ENCODE assay signal across 7 mouse cellular contexts in the genomic region with DNA sequence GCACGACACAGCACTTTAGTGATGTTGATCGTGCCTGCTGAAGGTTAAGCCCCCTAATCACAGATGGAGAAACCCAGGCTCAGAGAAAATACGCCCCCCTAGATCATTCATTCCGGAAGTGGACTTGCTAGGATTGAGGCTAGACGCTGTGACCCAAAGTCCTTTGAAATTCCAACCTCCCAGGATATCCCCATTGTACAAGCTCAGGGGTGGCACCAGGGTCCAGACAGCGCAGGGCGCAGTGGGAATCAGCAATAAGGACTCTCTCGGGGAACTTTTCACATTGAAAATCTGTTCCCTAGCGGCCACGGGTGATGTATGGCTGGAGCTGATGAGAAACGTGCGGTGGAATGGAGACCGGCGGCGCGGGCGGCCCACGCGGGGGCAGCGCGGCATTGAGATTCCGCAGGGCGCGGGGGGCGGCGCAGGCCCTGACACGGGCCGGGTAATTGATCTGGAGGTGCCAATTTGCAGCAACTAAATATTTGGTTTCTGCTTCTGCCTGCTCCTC. TPM values are rescaled to one million over a fixed set of nuclear protein-coding genes. Genes with fewer than 3 reads are reported as not detected.
DNase-seq lines count a peak whose midpoint lies in the region; ATAC-seq and TF ChIP-seq lines count a peak whose summit lies in the region.

No protein-coding gene starts in this region.

- no peaks in the 10 kb centered on the region for H3K36me3 ChIP-seq in liver, adult 2 months (ENCODE audit: control insufficient read depth, insufficient read depth, low read length)
- H3K36me3 ChIP-seq in forebrain, embryonic 14.5 days (ENCODE audit: control insufficient read depth, insufficient read depth, low read length): peaks cover 8% of the 10 kb centered on the region
- peaks cover 11% of the 10 kb centered on the region for H3K36me3 ChIP-seq in limb, embryonic 14.5 days (ENCODE audit: control insufficient read depth, insufficient read depth, low read length)
- 0 out of 2 replicates have a peak, but pooled peaks cover under 1% of the 10 kb centered on the region for H3K36me3 ChIP-seq in small intestine, adult 2 months (ENCODE audit: control insufficient read depth, insufficient read depth, low read length)

- no peak for TF ChIP-seq POLR2A in liver, adult 2 months (IDR thresholded peaks at IDR 0.05; ENCODE audit: extremely low read depth, insufficient read depth, low read length)
- TF ChIP-seq POLR2A in limb, embryonic 14.5 days (IDR thresholded peaks at IDR 0.05; ENCODE audit: borderline replicate concordance, extremely low read depth, insufficient read depth, insufficient read length): no peak
- no peak for TF ChIP-seq POLR2A in small intestine, adult 2 months (IDR thresholded peaks at IDR 0.05; ENCODE audit: low read depth, low read length)

- peak overlapping the region; percentile 14; the same call in 1 of the 2 replicates for H3K4me3 ChIP-seq in liver, adult 2 months (ENCODE audit: insufficient read depth, low read depth, low read length)
- H3K4me3 ChIP-seq in forebrain, embryonic 14.5 days (ENCODE audit: low read depth, low read length): peak overlapping the region; percentile 30
- H3K4me3 ChIP-seq in limb, embryonic 14.5 days (replicated peaks; ENCODE audit: low read length): peak overlapping the region; percentile 42
- H3K4me3 ChIP-seq in small intestine, adult 2 months (ENCODE audit: low read depth, low read length): peak overlapping the region; percentile 37

- H3K79me2 ChIP-seq in liver, adult 2 months (ENCODE audit: control insufficient read depth, insufficient read depth, low read length): no peaks in the 10 kb centered on the region

- H3K4me2 ChIP-seq in forebrain, embryonic 14.5 days (ENCODE audit: low read length): peak overlapping the region; percentile 65
- peak overlapping the region; percentile 80 for H3K4me2 ChIP-seq in limb, embryonic 14.5 days (replicated peaks; ENCODE audit: low read depth, low read length, severe bottlenecking)

- H3K4me1 ChIP-seq in liver, adult 2 months (ENCODE audit: control insufficient read depth, insufficient read depth, low read length): peaks cover 2% of the 10 kb centered on the region
- peaks cover 12% of the 10 kb centered on the region; the same call in 1 of the 2 replicates for H3K4me1 ChIP-seq in forebrain, embryonic 14.5 days (ENCODE audit: control insufficient read depth, insufficient read depth, low read length)
- H3K4me1 ChIP-seq in limb, embryonic 14.5 days (ENCODE audit: control insufficient read depth, insufficient read depth, low read length): peaks cover 15% of the 10 kb centered on the region; the same call in 1 of the 2 replicates
- peaks cover 6% of the 10 kb centered on the region for H3K4me1 ChIP-seq in small intestine, adult 2 months (ENCODE audit: control insufficient read depth, insufficient read depth, insufficient read length, low read length)

- no peak overlapping the region for H3K9ac ChIP-seq in liver, adult 2 months (ENCODE audit: low read depth, low read length)
- peak overlapping the region; percentile 49 for H3K9ac ChIP-seq in forebrain, embryonic 14.5 days (ENCODE audit: low read length)
- H3K9ac ChIP-seq in limb, embryonic 14.5 days (ENCODE audit: low read depth, low read length, severe bottlenecking): peak overlapping the region; percentile 51

- H3K27me3 ChIP-seq in liver, adult 2 months (ENCODE audit: control insufficient read depth, insufficient read depth, low read length): peaks cover 5% of the 10 kb centered on the region
- peaks cover 14% of the 10 kb centered on the region; the same call in 1 of the 2 replicates for H3K27me3 ChIP-seq in forebrain, embryonic 14.5 days (replicated peaks; ENCODE audit: control insufficient read depth, insufficient read depth, low read length)
- H3K27me3 ChIP-seq in limb, embryonic 14.5 days (ENCODE audit: control insufficient read depth, insufficient read depth, low read length): peaks cover 32% of the 10 kb centered on the region
- H3K27me3 ChIP-seq in small intestine, adult 2 months (ENCODE audit: control insufficient read depth, insufficient read depth, low read length): peaks cover 35% of the 10 kb centered on the region

- no peak for TF ChIP-seq CTCF in liver, adult 2 months (IDR thresholded peaks at IDR 0.05; ENCODE audit: low read depth, low read length)
- no peak for TF ChIP-seq CTCF in small intestine, adult 2 months (IDR thresholded peaks at IDR 0.05; ENCODE audit: extremely low read depth, insufficient read length, insufficient replicate concordance, low read depth, low read length)

- no peak overlapping the region for H3K27ac ChIP-seq in liver, adult 2 months (replicated peaks; ENCODE audit: insufficient read depth, low read depth, low read length)
- H3K27ac ChIP-seq in forebrain, embryonic 14.5 days (ENCODE audit: low read depth, low read length): no peak overlapping the region
- H3K27ac ChIP-seq in limb, embryonic 14.5 days (replicated peaks; ENCODE audit: low read depth, low read length): no peak overlapping the region
- H3K27ac ChIP-seq in small intestine, adult 2 months (ENCODE audit: insufficient read depth, low read depth, low read length): no peak overlapping the region

- no peaks in the 10 kb centered on the region for H3K9me3 ChIP-seq in forebrain, embryonic 14.5 days (replicated peaks; ENCODE audit: control insufficient read depth, low read length)
- no peaks in the 10 kb centered on the region for H3K9me3 ChIP-seq in limb, embryonic 14.5 days (ENCODE audit: control insufficient read depth, low read length)

- ATAC-seq in forebrain, embryonic 14.5 days: no peak
- ATAC-seq in limb, embryonic 14.5 days (ENCODE audit: low FRiP score, low read depth): no peak

- no peak for DNase-seq in liver, adult 2 months (ENCODE audit: extremely low read depth, low read depth, low spot score)
- no peak for DNase-seq in liver
- no peak for DNase-seq in forebrain, embryonic 14.5 days (ENCODE audit: low spot score)
- no peak for DNase-seq in limb, embryonic 14.5 days (ENCODE audit: low spot score)
- no peak for DNase-seq in right cerebral cortex, postnatal 14 days
- no peak for DNase-seq in B cell, adult 2 months

- WGBS in liver, adult 2 months: 9% methylated on average over 28 of the region's 28 CpGs
- WGBS in forebrain, embryonic 14.5 days: 5% methylated on average over 28 of the region's 28 CpGs
- 4% methylated on average over 28 of the region's 28 CpGs for WGBS in limb, embryonic 14.5 days
- WGBS in small intestine, adult 2 months: 16% methylated on average over 28 of the region's 28 CpGs

RNA-seq across cellular contexts. Expression of gene Nmt1, which starts 38.3 kb away (rescaled TPM):
- 16.8 and 23.9 TPM in 2 replicates for total RNA-seq in liver, adult 2 months (2014; rRNA removed)
- 34.1 and 34.3 TPM in 2 replicates for polyA plus RNA-seq in liver, adult 2 months (2012; rRNA removed)
- polyA plus RNA-seq in forebrain, embryonic 14.5 days (2014; fragmentation: Nextera tagmentation; extraction: Ambion mirVana): 37.0 and 43.8 TPM in 2 replicates
- polyA plus RNA-seq in limb, embryonic 14.5 days (2012; rRNA removed): 45.9 and 48.9 TPM in 2 replicates
- 50.2 and 53.9 TPM in 2 replicates for polyA plus RNA-seq in limb, embryonic 14.5 days (2014; fragmentation: Nextera tagmentation; extraction: Ambion mirVana)
- polyA plus RNA-seq in small intestine, adult 2 months (2012; rRNA removed): 16.8 and 34.1 TPM in 2 replicates

RNA-seq across cellular contexts. Expression of gene Dcakd, which starts 38.4 kb away (rescaled TPM):
- 23.9 and 30.9 TPM in 2 replicates for total RNA-seq in liver, adult 2 months (2014; rRNA removed)
- polyA plus RNA-seq in liver, adult 2 months (2012; rRNA removed): 45.8 and 46.3 TPM in 2 replicates
- 207 and 220 TPM in 2 replicates for polyA plus RNA-seq in forebrain, embryonic 14.5 days (2014; fragmentation: Nextera tagmentation; extraction: Ambion mirVana)
- 182 and 259 TPM in 2 replicates for polyA plus RNA-seq in limb, embryonic 14.5 days (2012; rRNA removed)
- 173 and 185 TPM in 2 replicates for polyA plus RNA-seq in limb, embryonic 14.5 days (2014; fragmentation: Nextera tagmentation; extraction: Ambion mirVana)
- 29.3 and 57.7 TPM in 2 replicates for polyA plus RNA-seq in small intestine, adult 2 months (2012; rRNA removed)

RNA-seq across cellular contexts. Expression of gene C1ql1, which starts 43.2 kb away (rescaled TPM):
- 0.27 TPM in 1 of 2 replicates, not detected in the other for total RNA-seq in liver, adult 2 months (2014; rRNA removed)
- not detected in 2 replicates for polyA plus RNA-seq in liver, adult 2 months (2012; rRNA removed)
- polyA plus RNA-seq in forebrain, embryonic 14.5 days (2014; fragmentation: Nextera tagmentation; extraction: Ambion mirVana): 1.9 and 2.5 TPM in 2 replicates
- 3.3 and 4.8 TPM in 2 replicates for polyA plus RNA-seq in limb, embryonic 14.5 days (2012; rRNA removed)
- 1.9 and 3.8 TPM in 2 replicates for polyA plus RNA-seq in limb, embryonic 14.5 days (2014; fragmentation: Nextera tagmentation; extraction: Ambion mirVana)
- polyA plus RNA-seq in small intestine, adult 2 months (2012; rRNA removed): 0.29 and 0.70 TPM in 2 replicates
